In genomic region chr17:9768275-9768674, GRCm38 (mm10) we compare ENCODE assay signal across 9 mouse cellular contexts.
A peak's percentile ranks its signal among the peaks of the same experiment; 100 is the strongest.
DNase-seq lines count a peak whose midpoint lies in the region; ATAC-seq and TF ChIP-seq lines count a peak whose summit lies in the region.
"Had no signal": no experiment of that assay in that cellular context is flagged by ENCODE, and none has a peak within 500 bp of the region (broad histone marks: within the 10 kb centered on the region; RNA-seq: fewer than 3 reads in every experiment).

No protein-coding gene starts in this region.

- H3K4me2 ChIP-seq in neural tube, embryonic 13.5 days = no peak overlapping the region
- no peak overlapping the region for H3K4me2 ChIP-seq in kidney, postnatal 0 days (ENCODE audit: low read length)

- DNase-seq in embryo, embryonic 11 days = peak; percentile 33
- no peak for DNase-seq in embryo, embryonic 9.5 days (ENCODE audit: extremely low spot score)
- no peak for DNase-seq in neural tube, embryonic 10.5 days (ENCODE audit: extremely low spot score, low spot score)
- peak; percentile 60 for DNase-seq in kidney, postnatal 0 days (ENCODE audit: low spot score)
- DNase-seq in left cerebral cortex, postnatal 14 days (ENCODE audit: low spot score in 2 of 2) = no peak
- DNase-seq in thymus, postnatal 0 days (ENCODE audit: low spot score) = no peak
- DNase-seq: cerebellum, postnatal 14 days had no signal

- H3K4me1 ChIP-seq in neural tube, embryonic 13.5 days (replicated peaks) = peaks cover 38% of the 10 kb centered on the region
- peaks cover 23% of the 10 kb centered on the region; the same call in 1 of the 2 replicates for H3K4me1 ChIP-seq in kidney, postnatal 0 days (replicated peaks; ENCODE audit: insufficient read depth, low read length)

- no peaks in the 10 kb centered on the region for H3K36me3 ChIP-seq in neural tube, embryonic 13.5 days
- H3K36me3 ChIP-seq in kidney, postnatal 0 days (ENCODE audit: insufficient read depth, low read length) = no peaks in the 10 kb centered on the region

- no peak overlapping the region for H3K4me3 ChIP-seq in neural tube, embryonic 13.5 days
- no peak overlapping the region for H3K4me3 ChIP-seq in kidney, postnatal 0 days (replicated peaks; ENCODE audit: low read depth, low read length)

- no peaks in the 10 kb centered on the region for H3K9me3 ChIP-seq in neural tube, embryonic 13.5 days
- H3K9me3 ChIP-seq in kidney, postnatal 0 days (replicated peaks; ENCODE audit: low read length) = no peaks in the 10 kb centered on the region

- no peaks in the 10 kb centered on the region for H3K27me3 ChIP-seq in neural tube, embryonic 13.5 days
- no peaks in the 10 kb centered on the region for H3K27me3 ChIP-seq in kidney, postnatal 0 days (ENCODE audit: insufficient read depth, low read length)

- no peak for ATAC-seq in neural tube, embryonic 13.5 days (ENCODE audit: low read depth)
- no peak for ATAC-seq in kidney, postnatal 0 days (replicated peaks; ENCODE audit: low FRiP score, low read depth)
- ATAC-seq in inflammation-experienced regulatory T-cells, adult 6 months = no peak

- H3K27ac ChIP-seq in neural tube, embryonic 13.5 days (replicated peaks) = peak overlapping the region; percentile 46; the same call in 1 of the 2 replicates
- H3K27ac ChIP-seq in kidney, postnatal 0 days = peak overlapping the region; percentile 58

- 0 out of 2 replicates have a peak overlapping the region, but pooled peaks have one; percentile 38 for H3K9ac ChIP-seq in neural tube, embryonic 13.5 days
- no peak overlapping the region for H3K9ac ChIP-seq in kidney, postnatal 0 days (ENCODE audit: low read depth, low read length)

- no peak for TF ChIP-seq CTCF in kidney, postnatal 0 days (IDR thresholded peaks at IDR 0.05; ENCODE audit: low read depth)

- intact Hi-C loops in left cerebral cortex, postnatal 14 days (cut with DNase I) = loop anchor here (10.0 kb wide), 2 partner anchors 137 to 417 kb away; no protein-coding TSS in a partner anchor

Comparison
In these comparisons a context has a peak if more than half of its experiments do, and no peak if none do; other contexts are left out.
1. DNase-seq: peak in embryo, embryonic 11 days (single experiment) and kidney, postnatal 0 days (single experiment); none in embryo, embryonic 9.5 days (single experiment), neural tube, embryonic 10.5 days (single experiment), left cerebral cortex, postnatal 14 days (0 of 2) and thymus, postnatal 0 days (single experiment).